Mouse (Mus musculus): ENCODE measurements around the gene Slc31a2. TPM values are rescaled to one million over a fixed set of nuclear protein-coding genes. Genes with fewer than 3 reads are reported as not detected.

The Slc31a2 gene
- polyA plus RNA-seq, 1 experiment = 12.4 TPM

DNA sequence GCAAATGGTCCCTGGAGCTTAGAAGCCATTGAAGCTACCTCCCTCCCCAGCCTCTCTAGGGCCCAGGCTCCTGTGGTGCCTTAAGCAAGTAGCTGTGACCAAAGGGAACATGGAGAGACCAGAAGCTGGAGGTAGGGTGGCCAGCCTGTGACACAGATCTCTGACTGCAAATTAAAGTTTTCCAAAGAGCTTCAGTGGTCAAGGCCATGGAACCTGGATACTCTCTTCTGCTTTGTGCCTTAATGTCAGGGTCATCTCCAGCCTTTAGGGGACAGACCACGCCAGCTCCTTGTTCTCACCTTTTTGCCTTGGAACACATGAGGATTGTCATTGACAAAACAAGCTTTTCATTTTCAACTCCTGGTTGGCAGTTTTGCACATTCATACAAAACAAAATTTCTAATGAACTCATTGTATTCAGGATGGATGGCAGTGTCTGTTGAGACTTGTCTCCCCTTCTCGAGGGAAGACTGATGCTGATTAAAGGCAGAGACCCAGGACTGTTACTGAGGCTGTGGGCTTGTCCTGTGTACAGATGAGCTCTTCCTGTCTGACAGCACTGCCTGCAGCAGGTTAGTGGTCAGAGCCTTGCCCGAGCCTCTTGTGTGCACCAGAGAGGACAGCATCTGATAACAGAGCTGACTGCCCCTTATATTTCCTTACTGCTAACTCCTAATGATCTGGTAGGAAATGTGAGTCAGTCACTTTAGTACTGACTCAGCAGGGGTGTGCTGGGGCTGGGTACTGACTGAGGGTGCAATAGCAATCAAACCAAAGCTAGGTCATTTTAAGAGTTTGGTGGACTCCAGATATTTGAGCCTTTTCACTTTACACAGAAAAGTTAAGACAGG is 35.1 kb downstream of the Slc31a2 start:
- no peak for DNase-seq (ENCODE audit: low read depth)
- TF ChIP-seq POLR2A (IDR thresholded peaks at IDR 0.05; ENCODE audit: borderline replicate concordance, extremely low read depth, insufficient read depth, insufficient read length, poor library complexity, severe bottlenecking) = no peak
- no peak for TF ChIP-seq CTCF (IDR thresholded peaks at IDR 0.05; ENCODE audit: borderline replicate concordance, extremely low read depth, insufficient read depth, insufficient read length)

DNA sequence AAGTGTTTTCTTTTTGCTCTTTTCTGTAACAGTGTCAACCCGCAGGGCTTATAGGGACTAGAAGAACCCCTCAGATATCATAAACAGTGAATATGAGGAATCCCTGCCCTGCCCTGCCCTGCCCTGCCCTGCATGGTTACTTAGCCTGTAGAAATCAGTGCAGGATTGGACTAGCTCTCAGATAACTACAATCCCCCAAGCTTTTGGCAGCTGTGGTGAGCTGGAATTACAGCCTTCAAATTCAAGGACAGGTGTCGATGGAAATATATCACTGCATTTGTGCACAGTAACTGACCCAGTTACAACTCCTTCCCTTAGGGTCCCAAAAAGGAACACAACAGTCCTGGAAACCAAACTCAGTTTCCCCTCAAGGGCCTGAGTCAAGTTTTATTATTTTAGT is 37.6 kb downstream of the Slc31a2 start:
- TF ChIP-seq POLR2A (IDR thresholded peaks at IDR 0.05; ENCODE audit: borderline replicate concordance, extremely low read depth, insufficient read depth, insufficient read length, poor library complexity, severe bottlenecking) (no peak), CTCF (IDR thresholded peaks at IDR 0.05; ENCODE audit: borderline replicate concordance, extremely low read depth, insufficient read depth, insufficient read length) (no peak)
- DNase-seq (ENCODE audit: low read depth) = no peak

DNA sequence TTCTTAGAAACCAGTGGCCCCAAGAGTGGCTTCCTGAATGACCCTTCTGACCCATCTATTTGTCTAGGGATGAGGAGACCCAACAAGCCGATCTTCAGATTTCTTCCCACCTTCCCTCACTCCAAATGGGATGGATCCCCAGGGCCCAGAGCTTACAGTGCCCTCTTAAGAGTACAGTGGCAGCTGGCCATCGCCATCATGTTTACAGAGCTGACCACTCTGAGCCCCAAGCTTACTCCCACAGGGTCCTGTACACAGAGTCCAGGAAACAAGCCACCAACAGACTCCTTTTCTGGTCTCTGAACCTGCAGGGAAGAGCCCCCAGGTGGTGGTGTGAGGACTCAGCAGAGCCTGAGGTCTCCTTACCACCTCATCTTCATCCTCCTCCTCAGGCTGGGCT is 40.4 kb downstream of the Slc31a2 start:
- no peak for TF ChIP-seq CTCF (IDR thresholded peaks at IDR 0.05; ENCODE audit: borderline replicate concordance, extremely low read depth, insufficient read depth, insufficient read length)
- no peak for TF ChIP-seq POLR2A (IDR thresholded peaks at IDR 0.05; ENCODE audit: borderline replicate concordance, extremely low read depth, insufficient read depth, insufficient read length, poor library complexity, severe bottlenecking)
- no peak for DNase-seq (ENCODE audit: low read depth)

DNA sequence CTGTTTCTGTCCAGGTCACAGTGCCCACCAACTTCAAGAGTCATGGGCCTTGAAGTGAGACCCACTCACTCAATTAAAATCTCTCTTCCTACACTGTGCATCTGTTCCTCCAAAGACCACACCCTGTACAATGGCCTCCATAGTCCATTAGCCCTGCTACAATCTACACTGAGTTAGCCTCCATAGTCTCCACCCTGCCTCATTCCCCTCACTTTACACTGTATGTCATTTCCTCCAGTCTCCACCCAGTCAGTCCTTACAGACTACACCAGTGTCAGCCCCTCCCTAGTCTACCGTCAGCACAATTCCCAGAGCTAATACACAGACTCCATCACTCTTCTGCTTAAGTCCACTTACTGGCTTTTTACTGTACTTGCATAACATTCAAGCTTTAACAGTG is 40.9 kb downstream of the Slc31a2 start:
- TF ChIP-seq POLR2A (IDR thresholded peaks at IDR 0.05; ENCODE audit: borderline replicate concordance, extremely low read depth, insufficient read depth, insufficient read length, poor library complexity, severe bottlenecking) = no peak
- TF ChIP-seq CTCF (IDR thresholded peaks at IDR 0.05; ENCODE audit: borderline replicate concordance, extremely low read depth, insufficient read depth, insufficient read length) = no peak

DNA sequence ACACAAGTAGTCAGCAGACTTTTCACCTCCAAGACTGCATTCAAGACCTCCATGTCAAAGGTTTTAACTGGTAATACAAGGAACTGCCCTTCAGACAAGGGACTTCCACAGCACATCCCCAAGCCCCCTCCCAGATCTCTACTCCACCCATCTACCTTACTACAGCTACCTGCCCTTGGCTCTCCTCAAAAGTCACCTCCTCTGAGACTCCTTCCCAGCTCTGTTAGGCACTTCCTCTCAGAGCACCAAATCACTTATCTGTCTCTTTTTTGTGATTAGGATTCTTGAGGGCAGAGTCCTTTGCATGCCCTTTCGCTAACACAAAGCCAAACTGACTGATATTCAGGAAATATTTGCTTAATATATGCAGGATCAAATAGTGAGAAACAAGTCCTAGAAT is 43.9 kb downstream of the Slc31a2 start:
- no peak for DNase-seq (ENCODE audit: low read depth)
- TF ChIP-seq POLR2A (IDR thresholded peaks at IDR 0.05; ENCODE audit: borderline replicate concordance, extremely low read depth, insufficient read depth, insufficient read length, poor library complexity, severe bottlenecking) (no peak), CTCF (IDR thresholded peaks at IDR 0.05; ENCODE audit: borderline replicate concordance, extremely low read depth, insufficient read depth, insufficient read length) (no peak)

More for the DNA sequence above, 40.9 kb downstream of the Slc31a2 start:
- no peak for DNase-seq (ENCODE audit: low read depth)

DNA sequence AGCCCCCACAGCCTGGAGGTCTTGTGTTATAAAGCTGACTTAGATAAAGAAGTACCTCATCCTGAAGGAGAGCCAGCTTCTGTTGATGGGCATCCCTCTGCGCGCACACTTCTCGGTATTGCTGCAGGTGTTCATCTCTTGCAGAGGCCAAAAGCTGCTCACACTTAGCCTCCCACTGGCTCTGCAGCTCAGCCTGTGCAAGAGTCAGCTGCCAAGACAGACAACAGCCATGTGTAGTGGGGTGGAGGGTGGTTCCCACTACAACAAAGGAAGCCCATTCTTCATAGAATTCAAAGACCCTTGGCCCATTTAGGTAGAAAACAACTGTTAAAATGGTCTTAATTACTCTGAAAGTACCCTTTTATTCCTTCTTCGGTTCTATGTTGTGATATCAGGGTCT is 44.5 kb downstream of the Slc31a2 start:
- TF ChIP-seq POLR2A (IDR thresholded peaks at IDR 0.05; ENCODE audit: borderline replicate concordance, extremely low read depth, insufficient read depth, insufficient read length, poor library complexity, severe bottlenecking) = no peak
- no peak for TF ChIP-seq CTCF (IDR thresholded peaks at IDR 0.05; ENCODE audit: borderline replicate concordance, extremely low read depth, insufficient read depth, insufficient read length)
- peak; percentile 5 for DNase-seq (ENCODE audit: low read depth)

DNA sequence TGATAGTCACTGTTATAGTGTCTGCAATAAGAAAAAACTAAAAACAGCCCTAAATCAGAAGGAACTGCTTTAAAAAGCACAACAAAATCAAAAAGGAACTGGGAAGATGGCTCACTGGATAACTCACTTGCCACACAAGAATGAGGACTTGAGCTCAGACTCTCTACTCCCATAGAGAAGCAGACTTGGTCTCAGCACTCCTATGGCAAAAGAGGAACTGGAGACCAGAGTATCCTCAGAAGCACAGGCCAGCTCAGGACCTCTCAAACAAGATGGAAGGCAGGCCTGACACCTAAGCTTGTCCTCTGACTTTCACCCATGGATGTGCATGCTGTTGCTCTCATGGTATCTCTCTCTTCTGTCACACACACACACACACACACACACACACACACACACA is 46.0 kb downstream of the Slc31a2 start:
- no peak for DNase-seq (ENCODE audit: low read depth)
- no peak for TF ChIP-seq POLR2A (IDR thresholded peaks at IDR 0.05; ENCODE audit: borderline replicate concordance, extremely low read depth, insufficient read depth, insufficient read length, poor library complexity, severe bottlenecking)

DNA sequence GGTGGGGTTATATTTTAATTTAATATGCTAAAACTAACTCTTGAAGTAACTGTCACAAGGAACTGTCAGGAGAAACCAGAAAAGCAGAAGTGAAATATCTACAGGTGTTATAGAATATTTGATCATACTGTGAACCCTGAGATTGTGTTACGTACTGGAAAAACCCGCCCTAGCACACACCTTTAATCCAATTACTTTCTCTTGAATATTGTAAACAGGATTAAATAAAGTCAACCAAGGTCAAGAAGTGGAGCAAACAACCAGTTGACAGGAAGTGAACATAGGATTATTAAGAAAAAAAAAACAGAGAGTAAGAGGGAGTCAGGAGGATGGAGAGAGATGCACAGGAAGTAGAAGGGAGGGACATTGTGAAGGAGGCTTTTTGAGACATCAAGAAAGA is 50.5 kb downstream of the Slc31a2 start:
- TF ChIP-seq POLR2A (IDR thresholded peaks at IDR 0.05; ENCODE audit: borderline replicate concordance, extremely low read depth, insufficient read depth, insufficient read length, poor library complexity, severe bottlenecking) (no peak), CTCF (IDR thresholded peaks at IDR 0.05; ENCODE audit: borderline replicate concordance, extremely low read depth, insufficient read depth, insufficient read length) (no peak)
- DNase-seq (ENCODE audit: low read depth) = no peak

DNA sequence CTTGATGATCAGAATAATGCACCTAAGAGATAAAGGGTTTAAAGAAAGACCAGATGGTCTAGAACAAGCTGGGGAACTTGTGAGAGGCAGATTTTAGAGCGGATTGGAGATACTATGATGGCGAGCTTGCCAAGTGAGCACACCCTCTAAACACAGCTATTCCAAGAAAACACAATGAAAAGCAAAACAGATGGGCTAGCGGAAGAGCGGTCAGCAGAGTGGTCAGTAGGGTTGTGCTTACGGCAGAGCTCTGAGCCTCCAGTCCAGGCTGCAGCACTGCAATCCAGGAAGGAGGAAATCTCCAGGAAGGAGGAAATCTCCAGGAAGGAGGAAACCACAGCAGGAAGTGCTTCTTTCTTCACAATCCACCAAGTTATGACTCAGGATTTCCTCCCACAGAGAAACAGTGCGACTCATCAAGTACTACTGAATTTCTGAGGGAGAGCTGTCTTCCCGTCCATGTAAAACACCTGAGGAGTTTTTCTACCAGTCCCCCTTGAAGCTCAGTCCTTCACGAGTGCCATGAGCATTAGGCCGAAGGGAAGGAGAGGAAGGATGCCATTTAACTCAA is 51.4 kb downstream of the Slc31a2 start:
- TF ChIP-seq POLR2A (IDR thresholded peaks at IDR 0.05; ENCODE audit: borderline replicate concordance, extremely low read depth, insufficient read depth, insufficient read length, poor library complexity, severe bottlenecking) = no peak
- TF ChIP-seq CTCF (IDR thresholded peaks at IDR 0.05; ENCODE audit: borderline replicate concordance, extremely low read depth, insufficient read depth, insufficient read length) = no peak
- no peak for DNase-seq (ENCODE audit: low read depth)

DNA sequence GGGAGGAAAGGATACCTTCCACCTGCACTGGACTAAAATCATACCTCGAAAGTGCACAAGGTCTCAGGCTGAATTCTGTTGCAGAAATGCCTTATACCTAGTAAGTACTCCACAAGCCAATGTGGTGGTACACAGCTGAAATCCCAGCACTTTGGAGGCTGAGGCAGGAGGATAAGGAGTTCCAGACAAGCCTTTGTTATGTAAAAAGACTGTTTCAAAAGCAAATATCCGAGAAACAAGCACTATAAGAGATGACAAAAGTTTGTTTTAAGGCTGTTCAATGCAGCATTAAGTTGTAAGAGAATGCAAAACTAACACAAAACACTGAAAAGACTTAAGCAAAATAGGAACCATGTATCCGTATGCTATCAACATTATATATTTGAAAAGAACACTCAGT is 52.2 kb downstream of the Slc31a2 start:
- no peak for TF ChIP-seq CTCF (IDR thresholded peaks at IDR 0.05; ENCODE audit: borderline replicate concordance, extremely low read depth, insufficient read depth, insufficient read length)
- no peak for DNase-seq (ENCODE audit: low read depth)

DNA sequence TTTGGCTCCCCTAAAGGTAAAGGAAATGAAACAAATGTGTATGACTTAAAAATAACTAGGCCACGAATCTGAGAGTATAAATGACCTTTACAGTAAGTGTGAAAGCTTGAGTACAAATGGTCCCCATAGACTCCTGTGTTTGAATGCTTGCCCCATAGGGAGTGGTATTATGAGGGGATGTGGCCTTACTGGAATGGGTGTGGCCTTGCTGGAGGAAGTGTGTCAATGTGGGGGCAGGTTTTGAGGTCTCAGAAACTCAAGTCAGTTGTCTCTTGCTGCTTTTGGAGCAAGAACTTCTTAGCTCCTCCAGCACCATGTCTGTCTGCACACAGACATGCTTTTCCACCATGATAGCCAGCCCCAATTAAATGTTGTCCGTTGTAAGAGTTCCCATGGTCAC is 54.1 kb downstream of the Slc31a2 start:
- no peak for TF ChIP-seq CTCF (IDR thresholded peaks at IDR 0.05; ENCODE audit: borderline replicate concordance, extremely low read depth, insufficient read depth, insufficient read length)
- TF ChIP-seq POLR2A (IDR thresholded peaks at IDR 0.05; ENCODE audit: borderline replicate concordance, extremely low read depth, insufficient read depth, insufficient read length, poor library complexity, severe bottlenecking) = no peak
- DNase-seq (ENCODE audit: low read depth) = no peak

DNA sequence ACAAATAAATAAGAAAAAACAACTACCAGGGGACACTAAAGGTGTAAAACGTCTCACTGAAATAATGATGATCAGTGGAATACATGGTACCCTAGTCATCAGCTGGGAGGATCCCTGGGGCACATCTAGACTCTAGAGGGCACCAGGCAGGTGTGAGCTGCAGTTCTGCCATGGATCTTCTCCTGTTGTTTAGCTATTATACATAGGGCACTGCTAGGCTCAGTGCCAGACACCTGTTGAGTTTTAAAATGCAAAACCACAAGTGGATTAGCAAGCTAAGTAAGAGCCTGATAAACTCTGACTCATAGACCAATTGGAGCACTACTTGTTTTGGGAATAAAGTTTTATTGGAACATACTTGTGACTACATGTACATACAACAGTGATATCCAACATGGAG is 55.9 kb downstream of the Slc31a2 start:
- no peak for TF ChIP-seq POLR2A (IDR thresholded peaks at IDR 0.05; ENCODE audit: borderline replicate concordance, extremely low read depth, insufficient read depth, insufficient read length, poor library complexity, severe bottlenecking)
- no peak for TF ChIP-seq CTCF (IDR thresholded peaks at IDR 0.05; ENCODE audit: borderline replicate concordance, extremely low read depth, insufficient read depth, insufficient read length)
- DNase-seq (ENCODE audit: low read depth) = peak; percentile 1
